Comparison of ENCODE assay signal across 8 mouse cellular contexts in genomic region chr2:71580632-71581466, GRCm38 (mm10). TPM values are rescaled to one million over a fixed set of nuclear protein-coding genes. Genes with fewer than 3 reads are reported as not detected.
DNase-seq lines count a peak whose midpoint lies in the region; ATAC-seq and TF ChIP-seq lines count a peak whose summit lies in the region.

No protein-coding gene starts in this region.

- H3K27me3 ChIP-seq in E14TG2a.4 (ENCODE audit: insufficient read depth, low read length): peaks cover 23% of the 10 kb centered on the region
- no peaks in the 10 kb centered on the region for H3K27me3 ChIP-seq in forebrain, embryonic 16.5 days (replicated peaks; ENCODE audit: control insufficient read depth, insufficient read depth, low read length)
- 0 out of 2 replicates have a peak, but pooled peaks cover 5% of the 10 kb centered on the region for H3K27me3 ChIP-seq in lung, embryonic 16.5 days (ENCODE audit: control insufficient read depth, insufficient read depth, low read depth, low read length)

- peak; percentile 77 for DNase-seq in adrenal gland, postnatal 25 days
- peak; percentile 58 to 70 for DNase-seq in heart, postnatal 36 days
- peak; percentile 23 to 65 for DNase-seq in layer of hippocampus, adult 2 months (ENCODE audit: low spot score in 2 of 2)
- DNase-seq in urinary bladder, adult 18-20 months (ENCODE audit: low spot score in 2 of 2): peak; percentile 57 to 74

- H3K9me3 ChIP-seq in E14TG2a.4 (ENCODE audit: low read length): no peaks in the 10 kb centered on the region
- H3K9me3 ChIP-seq in forebrain, embryonic 16.5 days (ENCODE audit: control insufficient read depth, low read length): no peaks in the 10 kb centered on the region
- H3K9me3 ChIP-seq in lung, embryonic 16.5 days (ENCODE audit: control insufficient read depth, low read length): no peaks in the 10 kb centered on the region

- WGBS in forebrain, embryonic 16.5 days: 11% methylated on average over 50 of the region's 50 CpGs
- 9% methylated on average over 50 of the region's 50 CpGs for WGBS in lung, embryonic 16.5 days
- 8% methylated on average over 50 of the region's 50 CpGs for WGBS in olfactory bulb, adult 2 months

- peak overlapping the region; percentile 97 for H3K4me2 ChIP-seq in forebrain, embryonic 16.5 days (ENCODE audit: low read length)
- peak overlapping the region; percentile 94 for H3K4me2 ChIP-seq in lung, embryonic 16.5 days (ENCODE audit: low read depth, low read length)

- peak overlapping the region; percentile 75 for H3K9ac ChIP-seq in forebrain, embryonic 16.5 days (replicated peaks; ENCODE audit: low read depth, low read length)
- peak overlapping the region; percentile 70 for H3K9ac ChIP-seq in lung, embryonic 16.5 days (ENCODE audit: low read length)

- peak; percentile 87 for ATAC-seq in forebrain, embryonic 16.5 days
- peak; percentile 90 for ATAC-seq in lung, embryonic 16.5 days (ENCODE audit: low read depth)

- TF ChIP-seq CTCF in E14TG2a.4 (conservative IDR thresholded peaks at IDR 0.05; ENCODE audit: low read length): no peak
- TF ChIP-seq CTCF in layer of hippocampus, adult 2 months (conservative IDR thresholded peaks at IDR 0.05): peak; percentile 81
- peak; percentile 76 for TF ChIP-seq CTCF in olfactory bulb, adult 2 months (IDR thresholded peaks at IDR 0.05; ENCODE audit: insufficient read depth, low read depth, low read length)

- peaks cover 3% of the 10 kb centered on the region; the same call in 1 of the 2 replicates for H3K4me1 ChIP-seq in E14TG2a.4 (replicated peaks; ENCODE audit: low read depth, low read length)
- peaks cover 7% of the 10 kb centered on the region for H3K4me1 ChIP-seq in forebrain, embryonic 16.5 days (replicated peaks; ENCODE audit: control insufficient read depth, insufficient read depth, low read length)
- 0 out of 2 replicates have a peak, but pooled peaks cover 2% of the 10 kb centered on the region for H3K4me1 ChIP-seq in lung, embryonic 16.5 days (replicated peaks; ENCODE audit: control insufficient read depth, insufficient read depth, low read length)
- H3K4me1 ChIP-seq in olfactory bulb, adult 2 months (ENCODE audit: control insufficient read depth, insufficient read depth, low read length): peaks cover 4% of the 10 kb centered on the region; the same call in 1 of the 2 replicates

- H3K4me3 ChIP-seq in E14TG2a.4 (replicated peaks; ENCODE audit: low read length): peak overlapping the region; percentile 81
- peak overlapping the region; percentile 68 for H3K4me3 ChIP-seq in forebrain, embryonic 16.5 days (replicated peaks; ENCODE audit: low read length)
- H3K4me3 ChIP-seq in layer of hippocampus, adult 2 months: peak overlapping the region; percentile 53
- peak overlapping the region; percentile 65 for H3K4me3 ChIP-seq in lung, embryonic 16.5 days (ENCODE audit: low read length)
- peak overlapping the region; percentile 94 for H3K4me3 ChIP-seq in olfactory bulb, adult 2 months (ENCODE audit: insufficient read depth, low read depth, low read length)

- H3K36me3 ChIP-seq in E14TG2a.4 (ENCODE audit: insufficient read depth, low read length): no peaks in the 10 kb centered on the region
- no peaks in the 10 kb centered on the region for H3K36me3 ChIP-seq in forebrain, embryonic 16.5 days (ENCODE audit: control insufficient read depth, insufficient read depth)
- H3K36me3 ChIP-seq in lung, embryonic 16.5 days (ENCODE audit: control insufficient read depth, insufficient read depth, low read length): no peaks in the 10 kb centered on the region

- H3K27ac ChIP-seq in forebrain, embryonic 16.5 days (ENCODE audit: low read length): no peak overlapping the region
- peak overlapping the region; percentile 70 for H3K27ac ChIP-seq in layer of hippocampus, adult 2 months
- no peak overlapping the region for H3K27ac ChIP-seq in lung, embryonic 16.5 days (ENCODE audit: low read length)
- H3K27ac ChIP-seq in olfactory bulb, adult 2 months (ENCODE audit: insufficient read depth, low read depth, low read length): 0 out of 2 replicates have a peak overlapping the region, but pooled peaks have one; percentile 8

- TF ChIP-seq POLR2A in olfactory bulb, adult 2 months (IDR thresholded peaks at IDR 0.05; ENCODE audit: insufficient read depth, low read depth, low read length): peak; percentile 31; the same call in 1 of the 2 replicates

- intact Hi-C loops in heart, postnatal 36 days (cut with DNase I): loop anchor here (5.0 kb wide), 1 partner anchor 236 kb away; no protein-coding TSS in a partner anchor

RNA-seq across cellular contexts. Expression of gene Dlx2, which starts 34.3 kb away (rescaled TPM):
- 0.33 and 0.48 TPM in 2 replicates for total RNA-seq in adrenal gland, postnatal 25 days (2021)
- 45.2 and 49.8 TPM in 2 replicates for polyA plus RNA-seq in forebrain, embryonic 16.5 days (2015; fragmentation: Nextera tagmentation; extraction: Ambion mirVana)
- total RNA-seq in heart, postnatal 36 days (2021): not detected
- total RNA-seq in layer of hippocampus, adult 2 months (2021): 1 to 10 TPM; 4.5 to 4.8 TPM
- 0.08 and 0.14 TPM in 2 replicates for polyA plus RNA-seq in lung, embryonic 16.5 days (2015; fragmentation: Nextera tagmentation; extraction: Ambion mirVana)
- polyA plus RNA-seq in olfactory bulb, adult 2 months (2012; ENCODE audit: insufficient read depth, insufficient read length, low replicate concordance, missing spikeins): not detected in 2 replicates

RNA-seq across cellular contexts. Expression of gene Dlx1, which starts 52.9 kb away (rescaled TPM):
- 0.52 TPM in 1 of 2 replicates, not detected in the other for total RNA-seq in adrenal gland, postnatal 25 days (2021)
- 232 and 239 TPM in 2 replicates for polyA plus RNA-seq in forebrain, embryonic 16.5 days (2015; fragmentation: Nextera tagmentation; extraction: Ambion mirVana)
- under 1 TPM; 0.28 to 0.35 TPM for total RNA-seq in heart, postnatal 36 days (2021)
- total RNA-seq in layer of hippocampus, adult 2 months (2021): 10 to 100 TPM; 15.4 to 17.5 TPM
- 0.24 and 0.34 TPM in 2 replicates for polyA plus RNA-seq in lung, embryonic 16.5 days (2015; fragmentation: Nextera tagmentation; extraction: Ambion mirVana)
- 355 TPM in 1 of 2 replicates, not detected in the other for polyA plus RNA-seq in olfactory bulb, adult 2 months (2012; ENCODE audit: insufficient read depth, insufficient read length, low replicate concordance, missing spikeins)

Comparison
In these comparisons a context has a peak if more than half of its experiments do, and no peak if none do; other contexts are left out.
1. H3K27ac ChIP-seq: peak in layer of hippocampus, adult 2 months (single experiment) and olfactory bulb, adult 2 months (single experiment); none in forebrain, embryonic 16.5 days (single experiment) and lung, embryonic 16.5 days (single experiment).
2. RNA of gene Dlx1, which starts 52.9 kb away (total RNA-seq): 15.4 to 17.5 TPM in layer of hippocampus, adult 2 months; 0.52 TPM in adrenal gland, postnatal 25 days and 0.28 to 0.35 TPM in heart, postnatal 36 days; every median in the first group is over 10 times any median in the second.
3. Peak in every context shown above with its lines, with median percentiles within 50 percentile points of each other: H3K4me3 ChIP-seq and DNase-seq.